Mouse (Mus musculus) erythroid progenitor cell, adult 5-6 weeks (primary cell): ENCODE data around the gene 2310009B15Rik. TPM values are rescaled to one million over a fixed set of nuclear protein-coding genes. Genes with fewer than 3 reads are reported as not detected.
A peak's percentile ranks its signal among the peaks of the same experiment; 100 is the strongest.

Experiments
- ATAC-seq: replicated peaks from 2 replicates; pipeline ENCODE4 v1.8.0; 2016; ENCODE audit warnings: moderate number of reproducible peaks, mild to moderate bottlenecking, moderate TSS enrichment, inconsistent platforms; ENCODE audit not compliant: poor library complexity, low FRiP score, severe bottlenecking
- total RNA-seq, 2 experiments: library from RNA; stranded (forward) in 1 of 2; stranded (reverse) in 1 of 2; fragments of 150-400 nt in 1 of 2; fragments of 186-747, 209-891 nt in 1 of 2; gene quantifications; 2 replicates each; pipeline versions ENCODE4 v1.2.3 to v1.2.4; 2015 to 2017; ENCODE audit warnings: low replicate concordance in 2 of 2

The 2310009B15Rik gene
- total RNA-seq, 2 experiments from 2014 or later, result not detected

DNA sequence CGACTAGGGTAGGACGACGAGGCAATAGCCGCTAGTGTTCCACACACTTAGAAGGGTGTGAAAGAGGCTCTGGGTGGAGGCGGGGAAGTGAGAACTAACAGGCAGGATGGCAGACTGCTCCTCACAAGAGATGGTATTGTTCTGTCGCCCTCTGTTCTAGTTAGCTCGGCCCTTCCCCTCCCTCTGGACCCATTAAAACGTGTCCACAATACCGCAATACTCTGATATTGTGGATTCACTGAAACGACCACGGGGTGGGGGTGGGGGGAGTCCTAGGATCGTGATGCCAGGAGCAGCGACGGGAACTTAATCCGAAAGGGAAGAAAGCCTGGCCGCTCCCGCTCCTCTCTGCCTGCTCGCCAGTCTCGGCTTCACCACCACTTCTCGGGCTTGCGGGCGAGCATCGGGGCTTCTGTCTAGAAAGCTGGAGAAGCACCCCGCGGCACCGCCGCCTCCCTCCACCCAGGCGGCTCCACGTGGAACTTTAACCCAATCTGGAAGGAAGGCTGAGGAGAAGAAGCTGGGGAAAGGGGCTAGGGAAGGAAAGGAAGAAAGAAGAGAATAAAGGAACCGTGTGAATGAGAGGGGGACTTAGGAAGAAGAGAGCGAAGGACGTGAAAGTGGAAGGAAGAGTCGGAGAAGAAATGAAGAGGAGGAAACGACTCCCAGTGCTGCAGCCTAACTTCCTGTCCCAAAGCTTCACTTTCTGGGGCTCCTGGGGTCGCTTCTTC, 13.1 kb downstream of the 2310009B15Rik start:
- ATAC-seq, result no peak

DNA sequence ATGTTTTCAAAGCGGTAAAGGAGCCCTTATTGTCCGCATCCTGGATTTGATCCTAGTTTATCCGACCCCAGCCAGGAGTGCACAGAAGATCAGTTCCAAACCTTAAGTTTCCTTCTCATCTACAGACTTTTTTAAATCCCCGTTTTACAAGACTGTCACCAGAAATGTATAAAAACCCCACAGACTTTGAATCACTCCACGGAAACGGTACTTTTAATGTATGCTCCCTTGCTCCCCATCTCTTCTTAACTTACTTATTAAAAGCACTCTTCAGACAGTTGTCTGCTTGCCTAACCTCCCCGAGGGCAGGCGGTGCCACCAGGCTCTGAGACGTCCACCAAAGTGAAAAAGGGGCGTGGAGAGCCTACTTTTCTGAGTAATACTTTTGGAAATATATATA, 13.9 kb downstream of the 2310009B15Rik start:
- no peak for ATAC-seq

DNA sequence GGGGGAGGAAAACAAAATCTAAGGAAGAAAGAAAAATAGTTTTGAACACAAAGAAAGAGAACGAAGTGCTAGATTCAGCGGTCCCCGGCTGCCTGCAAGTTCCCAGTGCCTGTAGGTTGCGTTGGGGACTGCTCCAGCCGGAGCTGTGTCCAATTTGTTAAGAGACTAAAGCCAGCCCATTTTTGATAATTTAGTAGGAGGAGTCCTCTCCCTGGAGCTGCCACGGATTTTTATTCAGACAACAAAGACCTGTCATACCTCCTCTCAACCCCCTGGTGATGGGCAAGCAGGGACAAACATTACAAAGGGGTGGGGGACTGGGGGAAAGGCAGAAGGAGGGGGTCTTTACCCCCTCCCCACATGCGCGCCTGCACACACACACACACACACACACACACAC, 14.3 kb downstream of the 2310009B15Rik start:
- ATAC-seq, result no peak

DNA sequence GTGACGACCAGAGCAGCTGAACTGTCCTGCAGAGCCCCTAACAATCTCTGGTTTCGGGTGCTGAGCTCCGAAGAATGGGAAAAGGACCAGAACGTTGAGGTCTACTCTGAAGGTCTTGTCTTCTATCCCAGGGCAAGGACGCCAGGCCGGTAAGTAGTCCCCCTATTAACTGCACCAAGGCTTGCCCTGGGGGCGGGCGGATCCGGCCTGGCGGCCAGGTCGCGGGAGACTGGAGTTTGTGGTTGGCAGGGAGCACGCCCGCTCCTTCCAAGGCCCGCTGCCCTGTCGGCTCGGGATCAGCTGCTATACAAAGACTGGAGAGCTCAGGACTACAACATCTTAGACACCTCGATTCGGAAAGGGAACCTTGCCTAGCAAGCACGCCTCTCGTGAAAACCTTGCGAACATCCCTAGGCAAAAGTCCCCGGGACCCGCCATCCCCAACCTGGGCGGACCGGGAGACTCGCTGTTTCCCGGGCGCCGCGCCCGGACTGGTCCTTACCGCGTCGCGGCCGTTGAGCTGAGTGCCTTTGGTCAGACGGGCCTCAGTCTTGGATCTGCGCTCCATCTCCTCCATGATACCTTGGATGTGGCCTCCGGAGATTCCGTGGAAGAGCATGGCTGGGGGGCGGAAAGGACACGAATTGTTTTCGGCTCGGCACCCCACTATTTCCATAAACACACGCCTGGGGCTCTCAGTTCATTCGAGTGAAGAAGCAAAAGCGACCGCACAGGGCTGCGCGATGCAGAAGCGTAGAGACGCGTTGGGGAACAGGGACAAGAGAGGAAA, 15.2 kb downstream of the 2310009B15Rik start:
- ATAC-seq, result no peak

DNA sequence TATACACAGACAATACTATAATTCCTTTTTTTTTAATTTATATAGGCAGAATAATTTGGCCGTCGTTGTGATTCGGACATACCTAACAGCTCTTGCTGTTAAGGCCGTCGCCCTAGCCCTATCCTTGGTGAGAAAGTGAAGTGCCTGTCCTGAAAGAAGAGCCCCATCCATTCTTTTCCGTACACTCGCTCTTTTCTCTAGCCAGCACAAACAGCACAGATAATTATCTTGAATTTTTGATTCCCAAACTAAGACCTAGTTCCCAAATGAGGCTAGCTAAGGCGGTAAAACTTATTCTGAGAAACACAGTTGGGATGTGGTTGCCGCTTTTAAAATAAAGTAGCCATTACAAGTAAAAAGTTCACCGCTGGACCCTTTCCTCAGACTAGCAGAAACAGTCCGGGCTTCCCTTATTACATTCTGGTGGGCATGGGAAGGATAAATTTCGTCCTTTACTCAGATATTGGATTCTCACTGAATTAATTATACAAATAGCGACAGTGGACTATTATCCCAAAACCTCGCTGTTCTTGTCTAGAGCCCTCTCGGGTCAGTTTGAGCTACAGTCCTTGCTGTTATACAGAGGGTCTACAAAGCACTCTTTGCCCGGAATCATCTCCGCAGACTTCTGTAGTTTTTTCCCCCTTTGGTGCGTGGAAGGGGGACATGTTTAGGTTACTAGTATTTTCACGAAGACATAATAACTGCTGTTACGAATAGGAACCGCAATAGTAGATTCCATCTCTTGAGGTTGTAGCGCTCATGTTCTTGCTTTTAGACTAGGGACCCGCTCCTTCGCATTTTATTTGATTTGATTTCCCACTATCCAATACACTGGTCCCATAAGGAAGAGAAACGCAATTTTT, 16.0 kb downstream of the 2310009B15Rik start:
- ATAC-seq, result no peak

DNA sequence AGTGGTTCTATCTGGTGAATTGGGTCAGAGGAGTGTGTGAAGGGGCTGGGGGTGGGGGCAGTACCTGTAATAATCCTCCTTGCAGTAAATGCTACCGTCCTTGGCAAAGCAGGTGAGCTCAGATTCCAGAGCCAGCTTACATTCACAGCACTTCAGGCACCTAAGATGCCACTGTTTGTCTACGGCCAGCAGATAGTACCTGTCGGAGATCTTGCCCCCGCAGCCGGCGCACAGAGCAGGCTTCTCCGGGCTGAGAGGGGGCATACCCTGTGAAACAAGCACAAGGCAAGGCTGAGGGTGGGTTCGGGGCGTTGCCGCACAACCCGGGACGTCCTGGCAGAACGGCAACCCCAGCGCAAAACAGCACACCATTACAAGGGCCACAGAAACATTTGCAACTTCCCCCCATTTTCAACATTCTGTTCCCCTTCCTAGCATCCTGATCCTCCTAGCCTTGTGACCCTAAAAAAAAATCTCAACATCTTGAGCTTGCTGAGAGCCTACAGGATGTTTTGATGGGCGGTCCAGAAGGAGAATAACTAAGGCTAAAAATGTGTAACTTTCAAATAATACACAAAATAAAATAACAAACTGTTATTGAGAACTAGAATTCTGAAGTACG, 16.7 kb downstream of the 2310009B15Rik start:
- ATAC-seq, result no peak

DNA sequence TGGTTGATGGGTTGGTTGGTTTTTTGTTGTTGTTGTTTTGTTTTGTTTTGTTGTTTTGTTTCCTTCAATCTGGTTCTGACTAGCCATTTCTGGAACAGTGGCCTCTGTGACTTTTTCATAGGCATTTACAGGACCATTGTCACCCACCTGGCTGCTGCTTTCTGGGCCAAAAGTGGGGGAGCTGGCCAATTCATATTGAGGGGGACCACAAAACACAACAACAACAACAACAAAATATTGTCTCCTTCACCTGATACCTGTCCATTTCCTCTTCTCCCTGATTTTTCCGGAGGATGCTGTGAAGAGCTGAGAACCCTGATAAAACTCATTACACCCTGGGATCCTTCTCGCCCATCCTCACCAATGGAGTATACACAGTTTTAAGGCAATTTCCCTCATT, 17.4 kb downstream of the 2310009B15Rik start:
- ATAC-seq, result no peak

DNA sequence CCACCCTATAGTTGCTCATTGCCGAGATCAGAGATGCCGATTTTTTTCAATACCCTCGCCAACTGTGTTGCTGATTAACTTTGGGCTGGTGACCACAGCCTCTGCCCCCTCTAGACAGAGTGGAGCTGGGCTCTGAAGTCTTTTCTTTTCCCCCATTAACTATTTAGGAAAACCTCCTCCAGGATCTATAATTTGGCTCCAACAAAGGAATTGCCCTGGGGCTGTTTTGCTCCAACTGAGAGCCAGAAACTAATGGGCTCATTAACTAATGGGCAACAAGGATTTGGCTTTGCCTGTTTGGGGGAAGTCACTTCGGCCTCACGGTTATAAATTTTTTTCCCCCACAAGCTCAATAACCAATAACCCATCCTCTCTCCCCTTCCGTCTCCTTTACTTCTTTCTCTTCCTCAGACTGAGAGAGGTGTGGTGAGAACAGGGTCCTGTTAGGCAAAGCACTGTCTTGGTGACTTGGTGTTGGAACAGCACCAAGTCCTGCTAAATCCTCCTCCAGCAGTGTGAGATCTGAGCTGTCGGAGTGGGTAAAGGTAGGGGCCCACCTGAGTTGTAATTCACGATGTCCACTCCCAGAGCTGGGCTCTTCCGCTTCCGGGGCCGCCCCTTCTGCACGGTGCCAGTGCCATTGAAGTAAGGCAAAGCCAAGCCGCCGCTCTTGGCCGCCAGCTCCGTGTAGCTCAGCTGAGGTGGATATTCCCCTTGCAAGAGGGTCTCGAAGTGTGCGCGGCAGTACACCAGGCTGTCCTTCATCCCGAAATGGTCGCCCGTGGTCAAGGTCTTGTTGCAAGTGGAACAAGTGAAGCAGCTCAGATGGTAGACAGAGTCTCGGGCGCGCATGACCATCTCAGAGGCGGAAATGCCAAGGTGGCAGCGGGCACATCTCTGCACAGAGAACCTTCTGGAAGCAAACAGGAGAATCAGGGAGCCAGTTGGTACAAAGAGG, 18.6 kb downstream of the 2310009B15Rik start:
- ATAC-seq, result no peak

DNA sequence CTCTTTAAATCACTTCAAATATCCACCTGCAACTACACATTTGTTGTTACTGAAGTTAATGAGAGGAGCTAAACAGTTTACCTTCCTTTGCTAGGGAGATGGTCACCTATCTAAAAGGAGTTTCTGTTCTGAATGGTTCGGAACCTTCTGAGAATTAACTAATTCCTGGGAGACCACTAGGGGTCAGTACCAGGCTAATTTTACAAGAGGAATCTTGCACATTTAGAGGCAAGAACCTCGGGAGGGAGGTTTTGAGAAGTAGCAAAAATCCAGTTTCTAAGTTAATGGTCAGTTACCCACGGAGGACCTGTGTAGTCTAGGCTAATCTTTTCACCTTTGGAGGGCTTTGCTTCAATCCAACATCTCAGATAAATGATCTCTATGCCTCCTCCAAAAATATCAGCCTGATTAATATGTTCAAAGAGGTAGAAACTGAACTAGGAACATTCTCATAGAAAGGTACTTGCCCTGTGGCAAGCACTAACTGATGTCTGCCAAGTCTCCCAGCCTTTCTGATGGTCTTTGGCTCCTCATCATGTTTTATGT, 21.2 kb downstream of the 2310009B15Rik start:
- no peak for ATAC-seq

DNA sequence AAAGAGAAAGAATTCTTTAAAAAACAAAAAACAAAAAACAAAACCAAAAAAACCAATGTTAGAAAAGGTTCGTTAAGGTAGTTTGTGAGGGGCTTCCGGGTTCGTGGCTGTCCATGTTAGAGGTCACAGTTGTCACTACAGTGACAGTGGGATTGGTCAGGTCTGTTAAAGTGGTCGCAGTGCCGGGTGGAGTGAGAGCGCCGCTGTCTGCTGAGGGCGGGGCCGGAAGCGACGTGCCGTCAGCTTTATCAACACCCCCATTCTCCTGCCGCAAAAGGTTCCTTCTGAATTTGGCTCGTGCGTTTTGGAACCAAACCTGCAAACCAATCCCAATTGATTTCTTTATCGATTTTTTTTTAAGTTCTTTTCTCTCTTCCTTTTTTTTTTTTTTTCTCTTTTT, 25.3 kb downstream of the 2310009B15Rik start:
- ATAC-seq, result no peak

DNA sequence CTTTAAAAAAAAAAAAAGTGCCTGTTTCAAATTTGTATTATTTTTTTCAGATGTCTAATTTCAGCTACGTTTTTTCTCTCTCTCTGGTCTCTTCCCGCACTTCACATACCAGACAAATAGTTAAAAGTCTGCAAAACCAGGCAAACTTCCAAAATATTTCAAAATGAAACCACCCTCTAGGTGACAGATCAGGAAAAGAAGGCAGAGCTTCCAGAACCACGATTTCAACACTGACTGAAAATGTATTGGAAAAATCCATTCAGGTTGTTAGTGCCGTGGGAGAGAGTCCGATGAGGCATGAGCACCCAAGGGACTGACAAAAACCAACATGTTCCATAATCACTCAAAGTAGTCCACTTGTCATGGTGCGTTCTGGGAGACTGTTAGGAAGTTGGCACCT, 29.8 kb downstream of the 2310009B15Rik start:
- ATAC-seq, result no peak

DNA sequence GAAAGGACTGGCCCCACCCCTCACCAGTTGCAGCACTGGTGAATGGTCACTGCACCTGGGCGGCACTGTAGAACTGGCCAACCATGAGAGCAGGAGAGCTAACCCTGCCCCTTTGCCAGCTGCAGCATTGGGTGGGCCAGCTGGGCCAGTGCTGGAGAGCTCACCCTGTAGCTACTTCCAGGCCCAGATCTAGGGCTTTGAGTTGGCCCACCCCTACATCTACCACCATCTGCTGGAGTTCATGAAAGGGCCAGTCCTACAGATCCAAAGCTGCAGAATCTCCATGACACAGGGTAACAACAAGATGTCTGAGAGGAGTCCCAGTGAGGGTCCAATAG, 33.7 kb downstream of the 2310009B15Rik start:
- ATAC-seq, result no peak

DNA sequence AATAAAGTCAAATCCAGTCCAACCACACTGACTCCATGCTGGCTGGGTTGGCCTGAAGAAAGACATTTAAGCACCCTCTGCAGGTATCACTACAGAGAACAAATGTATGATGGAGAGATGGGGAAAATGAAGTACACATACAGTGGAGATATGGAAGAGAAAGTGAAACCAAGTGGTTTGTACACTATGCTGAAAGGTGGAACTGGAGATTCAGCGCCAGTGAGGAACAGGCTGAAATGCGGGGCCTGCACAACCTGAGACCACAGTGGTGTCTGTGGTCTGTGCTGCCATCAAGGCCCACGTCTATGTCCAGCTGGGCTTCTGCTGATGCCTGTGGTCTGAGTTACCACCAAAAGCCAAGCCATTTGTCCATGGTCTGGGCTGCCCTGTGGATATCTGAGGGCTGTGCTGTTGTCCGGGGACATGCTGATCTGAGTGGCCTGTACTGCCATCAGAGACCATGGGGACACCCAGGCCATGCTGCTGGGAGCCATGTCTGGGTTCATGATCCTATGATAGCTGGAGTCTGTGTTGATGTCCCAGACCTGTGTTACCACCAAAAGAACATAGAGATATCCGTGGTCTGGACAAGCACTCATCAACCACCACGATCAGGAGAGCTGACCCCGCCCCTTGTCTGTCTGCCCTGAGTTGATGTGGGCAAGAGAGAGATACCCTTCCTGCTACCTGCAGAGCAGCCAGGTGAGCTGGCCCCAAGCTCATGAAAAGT, 34.2 kb downstream of the 2310009B15Rik start:
- ATAC-seq, result 0 out of 2 replicates have a peak, but pooled peaks have one; percentile 30

Other genes with a start within 250 kb of the 2310009B15Rik start
- 16.2 and 23.5 TPM in 2 replicates for gene Nek7, start 236.7 kb downstream of the 2310009B15Rik start, total RNA-seq (2015; ENCODE audit: low replicate concordance)
- 15.2 and 16.0 TPM in 2 replicates for gene Nek7, start 236.7 kb downstream of the 2310009B15Rik start, total RNA-seq (2017; ENCODE audit: low replicate concordance)
- gene Lhx9, start 8.3 kb downstream of the 2310009B15Rik start, total RNA-seq (2015; ENCODE audit: low replicate concordance), result not detected in 2 replicates
- not detected in 2 replicates for gene Lhx9, start 8.3 kb downstream of the 2310009B15Rik start, total RNA-seq (2017; ENCODE audit: low replicate concordance)
- gene Dennd1b, start 106.6 kb upstream of the 2310009B15Rik start, total RNA-seq (2015; ENCODE audit: low replicate concordance), result 8.6 and 15.1 TPM in 2 replicates
- 2.3 and 5.1 TPM in 2 replicates for gene Dennd1b, start 106.6 kb upstream of the 2310009B15Rik start, total RNA-seq (2017; ENCODE audit: low replicate concordance)